In the genomic region with DNA sequence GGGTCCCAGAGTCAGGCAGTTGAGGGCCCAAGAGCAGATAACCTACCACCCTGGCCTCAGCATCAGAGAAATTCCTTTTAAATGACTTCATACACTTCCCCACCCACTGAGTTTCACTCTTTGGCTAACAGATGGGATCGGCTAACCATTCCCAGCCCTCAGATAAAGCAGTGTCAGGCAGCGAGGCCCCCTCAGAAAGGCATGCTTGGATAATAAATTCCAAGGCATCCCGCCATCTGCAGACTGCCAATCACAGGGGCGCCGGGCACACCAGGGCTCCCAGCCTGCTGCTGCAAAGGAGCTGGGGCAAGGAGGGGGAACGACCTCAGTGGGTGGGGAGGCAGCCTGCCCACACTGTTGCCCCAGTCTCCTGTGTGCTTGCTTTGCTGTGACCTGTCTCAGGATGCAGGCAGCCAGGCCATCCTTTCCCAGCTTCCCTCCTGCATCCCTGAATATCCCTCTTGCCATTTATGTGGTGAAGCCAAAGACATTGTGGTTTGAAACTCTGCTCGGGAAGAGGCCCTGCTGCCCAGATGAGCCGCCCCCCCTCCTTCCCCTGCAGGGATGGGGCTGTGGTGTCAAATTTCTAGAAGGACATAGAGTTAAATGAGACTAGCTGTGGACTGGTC, we compare ENCODE assay signal across 8 mouse cellular contexts.
DNase-seq lines count a peak whose midpoint lies in the region; ATAC-seq and TF ChIP-seq lines count a peak whose summit lies in the region.

No protein-coding gene starts in this region.

- H3K27me3 ChIP-seq in kidney, postnatal 0 days (ENCODE audit: insufficient read depth, low read length) = no peaks in the 10 kb centered on the region
- no peaks in the 10 kb centered on the region for H3K27me3 ChIP-seq in embryonic facial prominence, embryonic 11.5 days (ENCODE audit: control insufficient read depth, insufficient read depth, low read length)
- no peaks in the 10 kb centered on the region for H3K27me3 ChIP-seq in myocyte (ENCODE audit: control insufficient read depth, insufficient read depth, insufficient read length)

- intact Hi-C loops in heart, postnatal 14 days (cut with DNase I) = no loop called here

- no peaks in the 10 kb centered on the region for H3K36me3 ChIP-seq in kidney, postnatal 0 days (ENCODE audit: insufficient read depth, low read length)
- no peaks in the 10 kb centered on the region for H3K36me3 ChIP-seq in embryonic facial prominence, embryonic 11.5 days (replicated peaks; ENCODE audit: control insufficient read depth, insufficient read depth, low read depth, low read length)
- H3K36me3 ChIP-seq in myocyte (ENCODE audit: control insufficient read depth, insufficient read depth) = no peaks in the 10 kb centered on the region

- H3K9me3 ChIP-seq in kidney, postnatal 0 days (replicated peaks; ENCODE audit: low read length) = no peaks in the 10 kb centered on the region; the same call in 1 of the 2 replicates
- H3K9me3 ChIP-seq in embryonic facial prominence, embryonic 11.5 days (replicated peaks; ENCODE audit: control insufficient read depth, low read length) = peaks cover 5% of the 10 kb centered on the region

- peak; percentile 42 for TF ChIP-seq POLR2A in myocyte (IDR thresholded peaks at IDR 0.05; ENCODE audit: insufficient read length, low read depth)

- no peak overlapping the region for H3K4me2 ChIP-seq in kidney, postnatal 0 days (ENCODE audit: low read length)
- no peak overlapping the region for H3K4me2 ChIP-seq in embryonic facial prominence, embryonic 11.5 days (ENCODE audit: low read depth, low read length)
- peak overlapping the region; percentile 76 for H3K4me2 ChIP-seq in myocyte (ENCODE audit: low read depth)

- H3ac ChIP-seq in myocyte (ENCODE audit: control insufficient read depth, insufficient read length) = no peak overlapping the region

- no peak for TF ChIP-seq CTCF in kidney, postnatal 0 days (IDR thresholded peaks at IDR 0.05; ENCODE audit: low read depth)

- H3K79me2 ChIP-seq in myocyte (ENCODE audit: control insufficient read depth, insufficient read depth) = peaks cover 3% of the 10 kb centered on the region

- H3K4me1 ChIP-seq in kidney, postnatal 0 days (replicated peaks; ENCODE audit: insufficient read depth, low read length) = 0 out of 2 replicates have a peak, but pooled peaks cover 3% of the 10 kb centered on the region
- H3K4me1 ChIP-seq in embryonic facial prominence, embryonic 11.5 days (ENCODE audit: control insufficient read depth, insufficient read depth, low read length) = peaks cover 14% of the 10 kb centered on the region

- no peak for ATAC-seq in kidney, postnatal 0 days (replicated peaks; ENCODE audit: low FRiP score, low read depth)
- ATAC-seq in embryonic facial prominence, embryonic 11.5 days (replicated peaks; ENCODE audit: insufficient number of reproducible peaks, low FRiP score, low TSS enrichment, low read depth) = peak; percentile 82
- no peak for ATAC-seq in activated CD4-positive, CD25-positive, alpha-beta regulatory T cell, adult 4 months

- no peak overlapping the region for H3K27ac ChIP-seq in kidney, postnatal 0 days
- H3K27ac ChIP-seq in embryonic facial prominence, embryonic 11.5 days (replicated peaks; ENCODE audit: low read depth, low read length) = peak overlapping the region; percentile 79

- H3K9ac ChIP-seq in kidney, postnatal 0 days (ENCODE audit: low read depth, low read length) = no peak overlapping the region
- peak overlapping the region; percentile 37; the same call in 1 of the 2 replicates for H3K9ac ChIP-seq in embryonic facial prominence, embryonic 11.5 days (replicated peaks; ENCODE audit: low read length)

- no peak overlapping the region for H3K4me3 ChIP-seq in kidney, postnatal 0 days (replicated peaks; ENCODE audit: low read depth, low read length)
- no peak overlapping the region for H3K4me3 ChIP-seq in embryonic facial prominence, embryonic 11.5 days (ENCODE audit: low read depth, low read length)
- H3K4me3 ChIP-seq in myocyte = no peak overlapping the region

- DNase-seq in kidney, postnatal 0 days (ENCODE audit: low spot score) = peak; percentile 71
- DNase-seq in kidney, postnatal 25 days = no peak
- DNase-seq in embryonic facial prominence, embryonic 11.5 days (ENCODE audit: low spot score) = peak; percentile 85
- peak; percentile 8 to 25 for DNase-seq in heart, postnatal 14 days
- no peak for DNase-seq in left cerebral cortex, adult 18-20 months (ENCODE audit: low spot score in 2 of 2)
- DNase-seq in testis, postnatal 14 days (ENCODE audit: low spot score) = no peak

- 6% methylated on average over 8 of the region's 8 CpGs for WGBS in kidney, postnatal 0 days
- under 1% methylated on average over 8 of the region's 8 CpGs for WGBS in embryonic facial prominence, embryonic 11.5 days

TF ChIP-seq in myocyte, 11 proteins besides CTCF, POLR2A, EP300 and RAD21:
- TF ChIP-seq POLR2AphosphoS2 (IDR thresholded peaks at IDR 0.05; ENCODE audit: insufficient read length, low read depth) (peak; percentile 74), MYOD1 (IDR thresholded peaks at IDR 0.05; ENCODE audit: control insufficient read depth in 1 of 3, insufficient read length in 2 of 3, low read depth in 2 of 3) (peak in 2 of 3 experiments; percentile 40 to 64), E2F4 (IDR thresholded peaks at IDR 0.05; ENCODE audit: insufficient read depth) (peak; percentile 32), REST (IDR thresholded peaks at IDR 0.05; ENCODE audit: insufficient read depth, insufficient read length) (no peak), TCF12 (IDR thresholded peaks at IDR 0.05; ENCODE audit: insufficient read depth, poor library complexity, severe bottlenecking) (peak; percentile 46), MAX (IDR thresholded peaks at IDR 0.05; ENCODE audit: low read depth) (no peak), USF1 (IDR thresholded peaks at IDR 0.05; ENCODE audit: low read depth) (no peak), MYOG (IDR thresholded peaks at IDR 0.05; ENCODE audit: control insufficient read depth in 1 of 3, insufficient read depth in 1 of 3, insufficient read length in 2 of 3, low read depth in 2 of 3) (peak in 1 of 3 experiments; percentile 33)
TF ChIP-seq in myocyte: peak in this region for 5.

Comparison
In these comparisons a context has a peak if more than half of its experiments do, and no peak if none do; other contexts are left out.
1. DNase-seq: peak in kidney, postnatal 0 days (single experiment), embryonic facial prominence, embryonic 11.5 days (single experiment) and heart, postnatal 14 days (2 of 2); none in kidney, postnatal 25 days (0 of 2), left cerebral cortex, adult 18-20 months (0 of 2) and testis, postnatal 14 days (single experiment).